Mouse (Mus musculus): ENCODE measurements around the gene Tnpo1. TPM values are rescaled to one million over a fixed set of nuclear protein-coding genes. Genes with fewer than 3 reads are reported as not detected.

Tnpo1 gene
- total and polyA plus RNA-seq, 2 experiments from 2014 or later: 16.2 to 73.5 TPM

- peaks cover 51% of the 10 kb centered on the region for H3K36me3 ChIP-seq (ENCODE audit: insufficient read depth)
- no peak overlapping the region for H3K4me3 ChIP-seq (ENCODE audit: low read depth, low read length)
- DNase-seq (no peak), ATAC-seq (no peak)
- no peak overlapping the region for H3K4me2 ChIP-seq (ENCODE audit: low read depth)
- no peaks in the 10 kb centered on the region for H3K4me1 ChIP-seq (ENCODE audit: insufficient read depth)
- no peak overlapping the region for H3K9ac ChIP-seq
- no peak for TF ChIP-seq CTCF (IDR thresholded peaks at IDR 0.05; ENCODE audit: low read depth)
- H3K27ac ChIP-seq (ENCODE audit: low read depth, low read length): no peak overlapping the region
- no peaks in the 10 kb centered on the region for H3K9me3 ChIP-seq (ENCODE audit: low read length)
- 91% methylated on average over 6 of the region's 6 CpGs for WGBS
- H3K27me3 ChIP-seq (ENCODE audit: insufficient read depth, low read length): no peaks in the 10 kb centered on the region
Measured at GRCm38 (mm10) chr13:98879422-98879821, 46.8 kb downstream of the Tnpo1 start.

- H3K36me3 ChIP-seq (ENCODE audit: insufficient read depth): peaks cover 30% of the 10 kb centered on the region
- no peak overlapping the region for H3K9ac ChIP-seq
- H3K4me2 ChIP-seq (ENCODE audit: low read depth): no peak overlapping the region
- H3K4me1 ChIP-seq (ENCODE audit: insufficient read depth): no peaks in the 10 kb centered on the region
- 86% methylated on average over 2 of the region's 2 CpGs for WGBS
- DNase-seq (no peak), ATAC-seq (no peak)
- H3K27ac ChIP-seq (ENCODE audit: low read depth, low read length): no peak overlapping the region
- H3K4me3 ChIP-seq (ENCODE audit: low read depth, low read length): no peak overlapping the region
- TF ChIP-seq CTCF (IDR thresholded peaks at IDR 0.05; ENCODE audit: low read depth): no peak
- no peaks in the 10 kb centered on the region for H3K27me3 ChIP-seq (ENCODE audit: insufficient read depth, low read length)
- no peaks in the 10 kb centered on the region for H3K9me3 ChIP-seq (ENCODE audit: low read length)
Measured at GRCm38 (mm10) chr13:98877165-98877564, 49.0 kb downstream of the Tnpo1 start.

- no peak for TF ChIP-seq CTCF (IDR thresholded peaks at IDR 0.05; ENCODE audit: low read depth)
- Histone ChIP-seq H3K4me2 (ENCODE audit: low read depth) (no peak overlapping the region), H3K9ac (no peak overlapping the region), H3K4me1 (ENCODE audit: insufficient read depth) (no peaks in the 10 kb centered on the region), H3K27me3 (ENCODE audit: insufficient read depth, low read length) (no peaks in the 10 kb centered on the region), H3K27ac (ENCODE audit: low read depth, low read length) (no peak overlapping the region), H3K9me3 (ENCODE audit: low read length) (no peaks in the 10 kb centered on the region), H3K4me3 (ENCODE audit: low read depth, low read length) (no peak overlapping the region), H3K36me3 (ENCODE audit: insufficient read depth) (peaks cover 37% of the 10 kb centered on the region)
- 67% methylated on average over 3 of the region's 3 CpGs for WGBS
- no peak for ATAC-seq
- DNase-seq: no peak
Measured at GRCm38 (mm10) chr13:98874727-98875126, 51.5 kb downstream of the Tnpo1 start.

- DNase-seq (no peak), ATAC-seq (no peak)
- Histone ChIP-seq H3K4me3 (ENCODE audit: low read depth, low read length) (no peak overlapping the region), H3K27me3 (ENCODE audit: insufficient read depth, low read length) (no peaks in the 10 kb centered on the region), H3K9ac (no peak overlapping the region), H3K36me3 (ENCODE audit: insufficient read depth) (peaks cover 55% of the 10 kb centered on the region), H3K4me1 (ENCODE audit: insufficient read depth) (no peaks in the 10 kb centered on the region), H3K4me2 (ENCODE audit: low read depth) (no peak overlapping the region), H3K27ac (ENCODE audit: low read depth, low read length) (no peak overlapping the region), H3K9me3 (ENCODE audit: low read length) (no peaks in the 10 kb centered on the region)
- TF ChIP-seq CTCF (IDR thresholded peaks at IDR 0.05; ENCODE audit: low read depth): no peak
- 59% methylated on average over 7 of the region's 7 CpGs for WGBS
Measured at GRCm38 (mm10) chr13:98872273-98872847, 53.8 kb downstream of the Tnpo1 start.

- no peak for ATAC-seq
- no peak overlapping the region for H3K27ac ChIP-seq (ENCODE audit: low read depth, low read length)
- TF ChIP-seq CTCF (IDR thresholded peaks at IDR 0.05; ENCODE audit: low read depth): no peak
- 71% methylated on average over 1 of the region's 1 CpGs for WGBS
- no peak for DNase-seq
- no peaks in the 10 kb centered on the region for H3K4me1 ChIP-seq (ENCODE audit: insufficient read depth)
- no peak overlapping the region for H3K9ac ChIP-seq
- H3K4me2 ChIP-seq (ENCODE audit: low read depth): no peak overlapping the region
- peaks cover 60% of the 10 kb centered on the region for H3K36me3 ChIP-seq (ENCODE audit: insufficient read depth)
- no peaks in the 10 kb centered on the region for H3K9me3 ChIP-seq (ENCODE audit: low read length)
- no peaks in the 10 kb centered on the region for H3K27me3 ChIP-seq (ENCODE audit: insufficient read depth, low read length)
- H3K4me3 ChIP-seq (ENCODE audit: low read depth, low read length): no peak overlapping the region
Measured at GRCm38 (mm10) chr13:98871263-98871662, 54.9 kb downstream of the Tnpo1 start.

GRCm38 (mm10) chr13:98868236-98868923 is 57.8 kb downstream of the Tnpo1 start:
- no peaks in the 10 kb centered on the region for H3K27me3 ChIP-seq (ENCODE audit: insufficient read depth, low read length)
- no peak overlapping the region for H3K9ac ChIP-seq
- no peaks in the 10 kb centered on the region for H3K9me3 ChIP-seq (ENCODE audit: low read length)
- ATAC-seq (no peak), DNase-seq (no peak)
- no peak overlapping the region for H3K4me2 ChIP-seq (ENCODE audit: low read depth)
- TF ChIP-seq CTCF (IDR thresholded peaks at IDR 0.05; ENCODE audit: low read depth): no peak
- no peaks in the 10 kb centered on the region for H3K4me1 ChIP-seq (ENCODE audit: insufficient read depth)
- WGBS: 92% methylated on average over 9 of the region's 9 CpGs
- no peak overlapping the region for H3K4me3 ChIP-seq (ENCODE audit: low read depth, low read length)
- H3K36me3 ChIP-seq (ENCODE audit: insufficient read depth): peaks cover 70% of the 10 kb centered on the region
- H3K27ac ChIP-seq (ENCODE audit: low read depth, low read length): no peak overlapping the region

- Histone ChIP-seq H3K27ac (ENCODE audit: low read depth, low read length) (no peak overlapping the region), H3K27me3 (ENCODE audit: insufficient read depth, low read length) (no peaks in the 10 kb centered on the region), H3K9ac (no peak overlapping the region), H3K4me3 (ENCODE audit: low read depth, low read length) (no peak overlapping the region), H3K9me3 (ENCODE audit: low read length) (no peaks in the 10 kb centered on the region), H3K36me3 (ENCODE audit: insufficient read depth) (peaks cover 76% of the 10 kb centered on the region), H3K4me1 (ENCODE audit: insufficient read depth) (no peaks in the 10 kb centered on the region), H3K4me2 (ENCODE audit: low read depth) (no peak overlapping the region)
- TF ChIP-seq CTCF (IDR thresholded peaks at IDR 0.05; ENCODE audit: low read depth): peak; percentile 80
- ATAC-seq: peak; percentile 79
- WGBS: 42% methylated on average over 2 of the region's 2 CpGs
- DNase-seq: peak; percentile 73
Measured at GRCm38 (mm10) chr13:98867810-98868209, 58.4 kb downstream of the Tnpo1 start.
